Mouse (Mus musculus) heart, embryonic 10.5 days (tissue): Measurements from ENCODE around the gene Gm20441. TPM values are rescaled to one million over a fixed set of nuclear protein-coding genes. Genes with fewer than 3 reads are reported as not detected.

Experiments
- DNase-seq: peaks from one replicate; pipeline ENCODE4 v3.0.0-alpha.2; 2017; ENCODE audit warnings: low spot score
- H3K27ac ChIP-seq: fragments of 300-500 bp; sonication (generic); 2 replicates; pipeline ENCODE4 v1.5.1; 2016; ENCODE audit warnings: mild to moderate bottlenecking
- H3K27me3 ChIP-seq: fragments of 300-500 bp; sonication (generic); 2 replicates; pipeline ENCODE4 v1.6.1; 2016; ENCODE audit warnings: mild to moderate bottlenecking; ENCODE audit not compliant: poor library complexity, insufficient read depth, severe bottlenecking
- H3K36me3 ChIP-seq: fragments of 300-500 bp; sonication (generic); 2 replicates; pipeline ENCODE4 v1.6.1; 2016; ENCODE audit warnings: mild to moderate bottlenecking, moderate library complexity
- H3K4me1 ChIP-seq: fragments of 300-500 bp; sonication (generic); 2 replicates; pipeline ENCODE4 v1.6.1; 2016; ENCODE audit warnings: mild to moderate bottlenecking
- H3K4me3 ChIP-seq: fragments of 300-500 bp; sonication (generic); 2 replicates; pipeline ENCODE4 v1.5.1; 2016; ENCODE audit warnings: mild to moderate bottlenecking, moderate library complexity
- H3K9me3 ChIP-seq: fragments of 300-500 bp; sonication (generic); 2 replicates; pipeline ENCODE4 v1.6.1; 2016; ENCODE audit warnings: mild to moderate bottlenecking, moderate library complexity
- WGBS: fragments of 180-500 bp; shearing (Covaris S2); methylation state at CpG from one replicate; pipeline ENCODE4 v1.1.7; 2016; 5-methylcytosine and 5-hydroxymethylcytosine counted together
- polyA plus RNA-seq: library from polyadenylated mRNA; unstranded; fragments of >200 nt; fragmentation: Nextera tagmentation; extraction: Ambion mirVana; gene quantifications from 2 replicates; pipeline ENCODE4 v1.2.1, GENCODE M21; 2016

Gene Gm20441
- polyA plus RNA-seq, 1 experiment from 2014 or later: not detected

DNA sequence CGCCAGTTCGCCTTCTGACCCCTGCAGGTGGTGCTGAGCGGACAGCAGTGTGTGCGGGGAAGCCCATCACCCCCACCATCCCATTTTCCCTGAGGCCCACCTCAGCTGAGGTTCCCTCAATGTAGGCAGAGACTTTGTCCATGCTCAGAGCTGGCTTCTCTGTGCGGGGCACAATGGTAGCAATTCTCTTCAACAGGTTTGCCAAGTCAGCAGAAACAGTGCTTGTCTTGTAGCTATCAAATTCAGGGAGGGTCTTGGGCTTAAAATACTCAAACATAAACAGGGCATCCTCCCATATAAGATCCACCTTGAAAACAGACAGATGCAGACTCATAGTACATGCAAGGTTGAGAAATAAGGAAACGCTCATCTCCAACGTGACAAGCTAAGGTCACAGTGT lies 55.3 kb downstream of the Gm20441 start:
- DNase-seq: no peak
- 90% methylated on average over 7 of the region's 7 CpGs for WGBS
- Histone ChIP-seq H3K9me3 (no peaks in the 10 kb centered on the region), H3K4me1 (no peaks in the 10 kb centered on the region), H3K27me3 (no peaks in the 10 kb centered on the region), H3K27ac (no peak overlapping the region), H3K4me3 (no peak overlapping the region), H3K36me3 (peaks cover 97% of the 10 kb centered on the region)

Other genes with a start within 250 kb of the Gm20441 start
- 0.78 and 1.1 TPM in 2 replicates for gene Lrrc75b, start 220.6 kb downstream of the Gm20441 start, polyA plus RNA-seq
- 0.27 and 1.9 TPM in 2 replicates for gene Ggt1, start 219.3 kb downstream of the Gm20441 start, polyA plus RNA-seq
- gene Ggt5, start 191.6 kb downstream of the Gm20441 start, polyA plus RNA-seq: 1.4 and 4.9 TPM in 2 replicates
- 1.3 and 1.4 TPM in 2 replicates for gene Susd2, start 136.9 kb downstream of the Gm20441 start, polyA plus RNA-seq
- 20.0 and 24.0 TPM in 2 replicates for gene Cabin1, start 16.6 kb downstream of the Gm20441 start, polyA plus RNA-seq
- 51.9 and 108 TPM in 2 replicates for gene Ddt, start 7.5 kb downstream of the Gm20441 start, polyA plus RNA-seq
- gene Gstt3, start 460 bp upstream of the Gm20441 start, polyA plus RNA-seq: 2.6 and 4.2 TPM in 2 replicates
- 5.1 and 17.3 TPM in 2 replicates for gene Gstt1, start 17.6 kb upstream of the Gm20441 start, polyA plus RNA-seq
- gene Gstt4, start 41.6 kb upstream of the Gm20441 start, polyA plus RNA-seq: not detected in 2 replicates
- 8.7 and 11.4 TPM in 2 replicates for gene Gstt2, start 56.5 kb upstream of the Gm20441 start, polyA plus RNA-seq
- gene Mif, start 79.3 kb upstream of the Gm20441 start, polyA plus RNA-seq: 3,089 and 3,244 TPM in 2 replicates
- 3.1 and 5.0 TPM in 2 replicates for gene Derl3, start 112.5 kb upstream of the Gm20441 start, polyA plus RNA-seq
- 157 and 204 TPM in 2 replicates for gene Smarcb1, start 140.7 kb upstream of the Gm20441 start, polyA plus RNA-seq
- gene Chchd10, start 152.2 kb upstream of the Gm20441 start, polyA plus RNA-seq: 333 and 524 TPM in 2 replicates
- 19.4 and 39.0 TPM in 2 replicates for gene Mmp11, start 155.5 kb upstream of the Gm20441 start, polyA plus RNA-seq
- 0.39 and 0.76 TPM in 2 replicates for gene Gm867, start 159.7 kb upstream of the Gm20441 start, polyA plus RNA-seq
- gene Vpreb3, start 162.1 kb upstream of the Gm20441 start, polyA plus RNA-seq: 0.74 and 0.83 TPM in 2 replicates
- gene Gm5134, start 173.6 kb upstream of the Gm20441 start, polyA plus RNA-seq: 0.12 TPM in 1 of 2 replicates, not detected in the other